Mouse (Mus musculus) forebrain, embryonic 15.5 days (tissue): ENCODE results near the gene Kcns3. TPM values are rescaled to one million over a fixed set of nuclear protein-coding genes. Genes with fewer than 3 reads are reported as not detected.
A peak's percentile ranks its signal among the peaks of the same experiment; 100 is the strongest.

Experiments used
- ATAC-seq: fragments of 200-750 bp; cut with Nextera tagmentation; replicated peaks from 2 replicates; pipeline ENCODE4 v1.8.0; 2017; ENCODE audit warnings: mild to moderate bottlenecking, moderate TSS enrichment, moderate library complexity
- H3K27ac ChIP-seq: fragments of 300-500 bp; sonication (generic); replicated peaks from 2 replicates; pipeline ENCODE4 v1.5.1; 2015; ENCODE audit warnings: mild to moderate bottlenecking, inconsistent platforms
- H3K27me3 ChIP-seq: fragments of 300-500 bp; sonication (generic); 2 replicates; pipeline ENCODE4 v1.6.1; 2015; ENCODE audit warnings: inconsistent platforms
- H3K36me3 ChIP-seq: fragments of 300-500 bp; sonication (generic); 2 replicates; pipeline ENCODE4 v1.6.1; 2015; ENCODE audit warnings: mild to moderate bottlenecking, inconsistent platforms
- H3K4me1 ChIP-seq: fragments of 300-500 bp; sonication (generic); 2 replicates; pipeline ENCODE4 v1.6.1; 2015; ENCODE audit warnings: inconsistent platforms
- H3K4me2 ChIP-seq: fragments of 300-500 bp; sonication (generic); replicated peaks from 2 replicates; pipeline ENCODE4 v1.6.1; 2015; ENCODE audit warnings: mild to moderate bottlenecking, inconsistent platforms
- H3K4me3 ChIP-seq: fragments of 300-500 bp; sonication (generic); 2 replicates; pipeline ENCODE4 v1.5.1; 2015; ENCODE audit warnings: mild to moderate bottlenecking, inconsistent platforms
- H3K9ac ChIP-seq: fragments of 300-500 bp; sonication (generic); replicated peaks from 2 replicates; pipeline ENCODE4 v1.6.1; 2015; ENCODE audit warnings: mild to moderate bottlenecking, inconsistent platforms
- H3K9me3 ChIP-seq: fragments of 300-500 bp; sonication (generic); 2 replicates; pipeline ENCODE4 v1.6.1; 2016; ENCODE audit warnings: inconsistent platforms
- WGBS: fragments of 180-500 bp; shearing (Covaris S2); methylation state at CpG from one replicate; pipeline ENCODE4 v1.1.7; 2015; ENCODE audit warnings: mixed read lengths; 5-methylcytosine and 5-hydroxymethylcytosine counted together
- polyA plus RNA-seq: library from polyadenylated mRNA; unstranded; fragments of >200 nt; fragmentation: Nextera tagmentation; extraction: Ambion mirVana; gene quantifications from 2 replicates; pipeline ENCODE4 v1.2.1, GENCODE M21; 2015

Kcns3 gene
- polyA plus RNA-seq, 1 experiment from 2014 or later = 0.39 TPM

- H3K9me3 ChIP-seq = no peaks in the 10 kb centered on the region
- peak overlapping the region; percentile 84 for H3K4me2 ChIP-seq
- H3K27me3 ChIP-seq = peaks cover 6% of the 10 kb centered on the region; the same call in 1 of the 2 replicates
- H3K36me3 ChIP-seq = no peaks in the 10 kb centered on the region
- H3K9ac ChIP-seq = peak overlapping the region; percentile 46
- peak; percentile 80 for ATAC-seq
- WGBS = under 1% methylated on average over 62 of the region's 66 CpGs
- no peak overlapping the region for H3K27ac ChIP-seq
- H3K4me1 ChIP-seq = peaks cover 14% of the 10 kb centered on the region
- H3K4me3 ChIP-seq = peak overlapping the region; percentile 50
Measured at GRCm38 (mm10) chr12:11150192-11150935, 492 bp downstream of the Kcns3 start.

DNA sequence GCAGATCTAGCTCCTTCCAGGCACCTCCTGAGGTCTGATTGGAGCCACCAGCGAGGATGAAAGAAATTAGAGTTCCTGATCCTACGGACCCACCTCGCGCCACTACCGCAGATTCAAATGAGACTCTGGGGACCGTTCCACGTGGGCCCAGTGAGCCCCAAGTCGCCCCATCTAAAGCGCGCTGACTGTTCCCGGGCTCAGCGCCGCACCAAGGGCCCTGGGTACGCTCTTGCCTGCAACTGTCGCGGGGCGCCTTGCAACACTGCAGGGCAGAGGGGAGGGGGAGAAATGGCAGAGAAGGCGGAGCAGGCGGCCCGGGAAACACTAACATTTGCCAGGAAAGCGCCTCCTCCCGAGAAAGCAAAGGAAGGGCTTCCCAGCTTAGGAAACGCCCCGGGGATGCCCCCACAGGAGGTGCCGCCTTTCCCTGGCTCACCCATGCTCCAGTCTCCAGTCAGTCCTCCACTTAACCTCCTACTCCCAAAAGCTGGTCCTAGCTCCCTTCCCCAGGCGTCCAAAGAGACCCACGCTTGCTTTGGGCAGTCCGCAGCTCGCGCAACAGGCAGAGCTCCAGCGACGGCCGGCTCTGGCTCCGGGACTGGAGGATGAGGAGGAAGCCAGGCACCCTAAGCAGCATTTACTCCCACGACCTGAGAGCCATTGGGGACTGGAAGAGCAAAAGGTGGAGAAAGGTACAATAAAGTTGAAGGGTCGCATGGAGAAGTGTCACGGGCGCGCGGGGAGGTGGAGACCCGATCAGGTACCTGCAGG lies 1.2 kb downstream of the Kcns3 start:
- peak overlapping the region; percentile 46 for H3K9ac ChIP-seq
- WGBS = under 1% methylated on average over 41 of the region's 41 CpGs
- ATAC-seq = peak; percentile 83
- peaks cover 14% of the 10 kb centered on the region for H3K4me1 ChIP-seq
- no peaks in the 10 kb centered on the region for H3K9me3 ChIP-seq
- no peak overlapping the region for H3K27ac ChIP-seq
- no peaks in the 10 kb centered on the region for H3K36me3 ChIP-seq
- peaks cover 6% of the 10 kb centered on the region; the same call in 1 of the 2 replicates for H3K27me3 ChIP-seq
- peak overlapping the region; percentile 84 for H3K4me2 ChIP-seq
- H3K4me3 ChIP-seq = peak overlapping the region; percentile 50

GRCm38 (mm10) chr12:11149121-11149420 lies 1.8 kb downstream of the Kcns3 start:
- Histone ChIP-seq H3K9ac (peak overlapping the region; percentile 46), H3K27ac (no peak overlapping the region), H3K36me3 (no peaks in the 10 kb centered on the region), H3K4me2 (peak overlapping the region; percentile 84), H3K4me1 (peaks cover 14% of the 10 kb centered on the region), H3K9me3 (no peaks in the 10 kb centered on the region), H3K27me3 (peaks cover 6% of the 10 kb centered on the region; the same call in 1 of the 2 replicates), H3K4me3 (peak overlapping the region; percentile 50)
- under 1% methylated on average over 14 of the region's 14 CpGs for WGBS
- ATAC-seq = peak; percentile 61; the same call in 1 of the 2 replicates

DNA sequence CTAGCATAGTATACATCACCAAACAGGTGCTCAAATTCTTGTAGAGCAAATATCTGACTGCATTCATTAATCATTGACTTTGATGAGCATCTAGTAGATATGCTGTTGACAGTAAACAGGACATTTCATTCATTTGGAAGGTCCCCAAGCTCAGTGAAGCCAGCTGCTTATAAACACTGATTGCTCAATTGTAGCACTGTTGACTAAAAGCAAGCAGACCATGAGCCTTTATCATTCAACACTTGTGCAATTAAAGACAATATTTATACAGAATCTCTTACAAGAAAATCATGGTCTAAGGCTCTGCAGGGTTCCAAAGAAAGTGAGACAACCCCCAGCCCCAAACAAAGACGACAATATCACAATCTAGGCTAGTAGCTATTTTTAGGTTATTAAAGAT lies 6.0 kb downstream of the Kcns3 start:
- ATAC-seq = no peak
- no peaks in the 10 kb centered on the region for H3K36me3 ChIP-seq
- H3K4me2 ChIP-seq = no peak overlapping the region
- WGBS = 63% methylated on average over 1 of the region's 1 CpGs
- no peak overlapping the region for H3K4me3 ChIP-seq
- H3K9ac ChIP-seq = no peak overlapping the region
- no peaks in the 10 kb centered on the region for H3K9me3 ChIP-seq
- H3K4me1 ChIP-seq = peaks cover 9% of the 10 kb centered on the region
- no peak overlapping the region for H3K27ac ChIP-seq
- no peaks in the 10 kb centered on the region for H3K27me3 ChIP-seq

DNA sequence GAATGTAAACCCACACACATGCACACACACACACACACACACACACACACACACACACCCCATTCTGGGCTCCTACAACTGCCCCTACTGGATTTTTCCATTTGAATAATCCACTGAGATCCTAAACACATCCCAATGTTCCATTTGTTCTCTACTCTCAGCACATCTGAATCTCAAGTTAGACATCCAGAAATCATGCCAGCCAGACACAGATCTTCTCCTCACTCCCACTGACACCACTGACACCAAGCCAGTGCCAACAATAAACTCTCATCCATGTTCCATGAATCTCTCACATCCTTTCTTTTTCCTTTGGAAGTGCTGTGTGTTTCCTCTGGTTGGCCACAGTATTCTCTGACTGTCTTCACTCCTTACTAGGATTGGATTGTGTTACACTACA lies 18.4 kb downstream of the Kcns3 start:
- ATAC-seq = no peak
- Histone ChIP-seq H3K27ac (no peak overlapping the region), H3K9ac (no peak overlapping the region), H3K4me1 (no peaks in the 10 kb centered on the region), H3K27me3 (no peaks in the 10 kb centered on the region), H3K4me2 (no peak overlapping the region), H3K36me3 (no peaks in the 10 kb centered on the region), H3K4me3 (no peak overlapping the region), H3K9me3 (no peaks in the 10 kb centered on the region)

DNA sequence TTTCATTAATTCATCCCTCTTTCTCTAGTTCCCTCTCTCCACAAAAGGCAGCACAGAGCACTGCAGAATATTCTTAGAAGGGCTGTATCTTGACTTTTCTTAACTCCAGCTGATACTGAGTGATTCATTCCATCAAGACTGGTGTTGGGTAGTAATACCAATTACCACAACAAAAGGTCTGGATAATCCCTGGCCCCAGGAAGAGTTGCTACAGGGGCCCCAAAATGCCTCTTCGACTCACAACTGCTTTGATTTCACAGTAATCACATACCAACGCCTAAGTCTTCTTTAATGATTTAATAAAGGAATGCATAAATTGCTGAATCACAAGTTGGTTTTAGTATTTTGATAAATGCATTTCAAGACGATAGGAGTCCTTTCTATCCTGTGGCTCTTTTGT lies 21.7 kb downstream of the Kcns3 start:
- 22% methylated on average over 3 of the region's 3 CpGs for WGBS
- Histone ChIP-seq H3K27ac (no peak overlapping the region), H3K9me3 (no peaks in the 10 kb centered on the region), H3K4me3 (no peak overlapping the region), H3K9ac (no peak overlapping the region), H3K4me2 (no peak overlapping the region), H3K4me1 (no peaks in the 10 kb centered on the region), H3K36me3 (no peaks in the 10 kb centered on the region), H3K27me3 (no peaks in the 10 kb centered on the region)
- ATAC-seq = no peak

- no peak for ATAC-seq
- Histone ChIP-seq H3K9ac (no peak overlapping the region), H3K4me2 (no peak overlapping the region), H3K27me3 (no peaks in the 10 kb centered on the region), H3K27ac (no peak overlapping the region), H3K4me3 (no peak overlapping the region), H3K36me3 (no peaks in the 10 kb centered on the region), H3K4me1 (no peaks in the 10 kb centered on the region), H3K9me3 (no peaks in the 10 kb centered on the region)
- 76% methylated on average over 5 of the region's 5 CpGs for WGBS
Measured at GRCm38 (mm10) chr12:11126186-11126759, 24.6 kb downstream of the Kcns3 start.

DNA sequence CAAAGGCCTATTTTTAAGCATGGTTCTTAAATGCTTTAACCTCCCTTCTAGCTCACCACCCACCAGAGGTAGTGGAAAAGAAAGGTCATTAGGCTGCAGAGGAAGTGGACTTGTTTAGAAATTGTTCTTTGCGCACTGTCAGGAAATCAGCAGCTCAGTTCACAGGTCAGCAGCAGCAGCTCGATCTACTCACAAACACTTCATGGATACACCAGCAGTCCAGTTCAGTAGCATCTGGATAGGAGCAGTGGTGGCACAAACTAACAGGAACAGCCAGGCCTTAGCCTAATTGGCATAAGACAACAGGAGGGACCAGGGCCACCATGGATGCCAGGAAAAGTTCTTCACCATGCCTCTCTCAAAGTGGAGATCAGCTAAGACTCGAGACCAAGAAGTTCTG lies 49.3 kb downstream of the Kcns3 start:
- Histone ChIP-seq H3K4me3 (no peak overlapping the region), H3K9ac (no peak overlapping the region), H3K9me3 (no peaks in the 10 kb centered on the region), H3K36me3 (no peaks in the 10 kb centered on the region), H3K27me3 (no peaks in the 10 kb centered on the region), H3K4me2 (no peak overlapping the region), H3K4me1 (no peaks in the 10 kb centered on the region), H3K27ac (no peak overlapping the region)
- ATAC-seq = no peak
- WGBS = 93% methylated on average over 3 of the region's 3 CpGs

DNA sequence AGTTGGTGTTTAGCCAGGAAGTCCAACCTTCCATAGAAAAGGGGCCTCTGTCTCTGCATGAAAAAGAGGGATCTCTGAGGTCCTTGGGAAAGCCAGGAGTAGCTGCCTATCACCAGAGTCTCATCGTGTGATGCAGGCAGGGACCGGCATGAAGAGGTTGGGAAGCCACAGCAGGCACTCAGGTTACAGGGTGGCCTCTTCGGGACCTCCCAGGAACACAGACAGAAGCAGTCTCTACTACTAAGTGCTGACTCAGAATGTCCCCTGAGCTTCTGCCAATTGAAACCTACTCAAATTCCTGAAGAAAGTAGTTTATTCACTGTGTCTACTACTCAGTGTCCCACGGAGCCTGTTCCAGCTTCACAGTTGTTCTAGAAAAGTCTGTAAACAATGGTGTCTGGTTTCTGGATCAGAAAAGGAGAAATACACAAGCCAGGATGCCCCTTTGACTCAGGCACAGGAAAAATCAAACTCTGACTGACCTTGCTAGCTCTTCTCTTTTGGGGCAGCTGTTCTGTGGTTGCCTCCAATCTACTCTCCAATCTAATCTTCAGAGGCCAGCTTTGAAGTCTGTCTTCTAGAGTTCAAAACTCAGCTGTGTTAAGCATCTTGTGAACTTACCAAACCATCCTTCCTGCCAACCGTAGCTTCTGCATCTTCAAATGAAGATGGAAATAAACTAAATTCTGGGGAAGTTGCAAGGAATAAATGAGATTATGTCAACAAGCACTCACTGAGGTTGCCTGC lies 62.1 kb downstream of the Kcns3 start:
- Histone ChIP-seq H3K27me3 (no peaks in the 10 kb centered on the region), H3K36me3 (no peaks in the 10 kb centered on the region), H3K4me3 (no peak overlapping the region), H3K9ac (no peak overlapping the region), H3K9me3 (no peaks in the 10 kb centered on the region), H3K27ac (no peak overlapping the region), H3K4me2 (no peak overlapping the region), H3K4me1 (no peaks in the 10 kb centered on the region)
- WGBS = 82% methylated on average over 5 of the region's 5 CpGs
- ATAC-seq = no peak

DNA sequence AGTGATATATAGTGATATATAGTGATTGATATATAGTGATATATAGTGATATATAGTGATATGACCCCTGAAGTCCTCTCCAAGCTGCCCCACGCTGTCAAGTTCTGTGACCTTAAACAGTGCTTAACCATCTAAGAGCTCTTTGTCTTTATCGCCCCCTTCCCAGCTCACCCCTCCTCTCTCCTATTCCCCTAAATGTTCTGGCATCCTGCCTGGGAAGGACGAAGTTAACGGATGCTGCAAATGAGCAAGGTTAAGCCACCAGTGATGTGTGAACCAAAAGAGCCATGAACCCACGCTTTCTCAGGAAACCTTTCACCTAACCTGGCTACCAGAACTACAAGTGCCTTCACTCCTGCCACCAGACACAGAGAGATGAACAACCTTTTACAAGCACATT lies 64.0 kb downstream of the Kcns3 start:
- no peak for ATAC-seq
- H3K4me3 ChIP-seq = no peak overlapping the region

DNA sequence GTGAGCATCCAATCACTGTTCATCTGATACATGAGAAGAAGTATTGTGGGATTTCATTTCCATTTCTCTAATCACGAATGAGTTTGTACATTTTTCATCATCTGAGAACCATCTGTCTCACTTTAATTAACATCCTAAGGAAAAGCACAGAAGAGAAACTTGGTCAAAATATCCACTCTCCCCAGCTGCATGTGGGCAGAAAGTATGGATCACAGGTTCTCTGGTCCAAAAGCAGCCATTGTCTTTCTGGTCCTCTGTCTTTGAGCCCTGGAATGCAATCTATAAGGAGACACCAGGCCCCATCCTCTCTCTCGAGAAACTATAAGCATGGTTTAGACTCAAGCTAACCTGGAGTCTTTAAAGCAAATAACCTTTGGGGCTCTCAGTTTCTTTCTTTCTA lies 79.8 kb downstream of the Kcns3 start:
- H3K9me3 ChIP-seq = no peaks in the 10 kb centered on the region
- H3K4me1 ChIP-seq = no peaks in the 10 kb centered on the region
- H3K27ac ChIP-seq = no peak overlapping the region
- no peak overlapping the region for H3K4me3 ChIP-seq
- WGBS = 93% methylated on average over 2 of the region's 2 CpGs
- H3K36me3 ChIP-seq = no peaks in the 10 kb centered on the region
- no peak overlapping the region for H3K4me2 ChIP-seq
- ATAC-seq = no peak
- no peak overlapping the region for H3K9ac ChIP-seq
- H3K27me3 ChIP-seq = no peaks in the 10 kb centered on the region

More for the DNA sequence above, 64.0 kb downstream of the Kcns3 start:
- H3K9me3 ChIP-seq = no peaks in the 10 kb centered on the region
- 48% methylated on average over 5 of the region's 5 CpGs for WGBS
- H3K36me3 ChIP-seq = no peaks in the 10 kb centered on the region
- H3K4me2 ChIP-seq = no peak overlapping the region
- H3K27ac ChIP-seq = no peak overlapping the region
- no peaks in the 10 kb centered on the region for H3K27me3 ChIP-seq
- no peaks in the 10 kb centered on the region for H3K4me1 ChIP-seq
- no peak overlapping the region for H3K9ac ChIP-seq

- no peaks in the 10 kb centered on the region for H3K9me3 ChIP-seq
- ATAC-seq = peak; percentile 67
- 38% methylated on average over 2 of the region's 2 CpGs for WGBS
Measured at GRCm38 (mm10) chr12:11066865-11067264, 84.0 kb downstream of the Kcns3 start.

More at GRCm38 (mm10) chr12:11066865-11067264, 84.0 kb downstream of the Kcns3 start:
- H3K4me2 ChIP-seq = no peak overlapping the region
- no peak overlapping the region for H3K4me3 ChIP-seq
- H3K9ac ChIP-seq = no peak overlapping the region
- H3K27me3 ChIP-seq = no peaks in the 10 kb centered on the region
- H3K4me1 ChIP-seq = no peaks in the 10 kb centered on the region
- H3K27ac ChIP-seq = no peak overlapping the region
- no peaks in the 10 kb centered on the region for H3K36me3 ChIP-seq
